Mouse (Mus musculus): Measurements from ENCODE around the gene Cpe. TPM values are rescaled to one million over a fixed set of nuclear protein-coding genes. Genes with fewer than 3 reads are reported as not detected.

Gene Cpe
- polyA plus RNA-seq, 1 experiment: not detected

- H3K27me3 ChIP-seq (ENCODE audit: control insufficient read depth): no peaks in the 10 kb centered on the region
- H3K4me3 ChIP-seq (replicated peaks): no peak overlapping the region
- no peaks in the 10 kb centered on the region for H3K9me3 ChIP-seq (ENCODE audit: control insufficient read depth, low read length)
- H3K4me1 ChIP-seq (ENCODE audit: control insufficient read depth): no peaks in the 10 kb centered on the region
- H3K36me3 ChIP-seq (ENCODE audit: control insufficient read depth): no peaks in the 10 kb centered on the region
- TF ChIP-seq TAL1 (IDR thresholded peaks at IDR 0.05; ENCODE audit: low read length): no peak
- no peak for TF ChIP-seq GATA1 (IDR thresholded peaks at IDR 0.05; ENCODE audit: low read length)
Measured at GRCm38 (mm10) chr8:64629034-64629760, 63.7 kb downstream of the Cpe start.

DNA sequence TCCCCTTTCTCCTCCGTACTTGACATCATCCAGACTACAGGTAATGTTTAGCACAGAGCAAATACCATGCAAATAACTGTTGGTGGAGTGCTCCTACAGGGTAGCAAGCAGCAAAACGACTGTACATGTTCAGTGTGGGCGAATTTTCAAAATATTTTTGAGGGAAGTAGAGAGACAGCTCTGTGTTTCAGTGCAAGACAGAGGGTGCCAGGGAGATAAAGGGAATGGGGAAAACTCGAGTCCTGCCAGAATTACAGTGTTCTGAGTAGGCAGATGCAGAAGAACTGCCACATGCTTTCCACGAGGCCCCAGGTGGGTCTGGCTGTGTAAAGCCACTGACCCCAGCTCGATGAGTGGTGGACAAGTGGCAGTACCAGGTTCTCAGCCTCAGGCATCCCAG, 64.8 kb downstream of the Cpe start:
- TF ChIP-seq TAL1 (IDR thresholded peaks at IDR 0.05; ENCODE audit: low read length): no peak
- no peak for TF ChIP-seq GATA1 (IDR thresholded peaks at IDR 0.05; ENCODE audit: low read length)
- Histone ChIP-seq H3K4me1 (ENCODE audit: control insufficient read depth) (no peaks in the 10 kb centered on the region), H3K4me3 (replicated peaks) (no peak overlapping the region), H3K36me3 (ENCODE audit: control insufficient read depth) (no peaks in the 10 kb centered on the region), H3K9me3 (ENCODE audit: control insufficient read depth, low read length) (no peaks in the 10 kb centered on the region), H3K27me3 (ENCODE audit: control insufficient read depth) (no peaks in the 10 kb centered on the region)

DNA sequence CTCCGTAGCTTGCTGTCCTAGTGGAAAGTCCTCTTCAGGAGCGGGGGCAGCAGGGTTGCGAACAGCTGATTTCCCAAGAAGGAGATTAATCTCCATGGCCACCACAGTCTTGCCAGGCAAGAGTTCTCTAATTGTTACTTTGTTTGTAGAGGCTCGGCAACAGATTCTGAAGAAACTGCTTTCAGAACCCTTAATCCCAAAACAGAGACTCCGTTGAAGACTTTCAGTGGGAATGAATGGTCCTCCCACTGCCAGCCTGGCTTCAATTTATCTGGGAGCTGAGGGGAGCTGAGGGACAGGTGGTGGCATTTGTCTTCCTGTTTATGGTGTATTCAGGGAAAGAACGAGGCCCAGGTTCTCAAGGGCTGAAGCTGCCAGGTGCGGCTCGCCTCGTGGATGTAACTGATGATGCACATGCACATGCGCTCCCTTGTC, 68.2 kb downstream of the Cpe start:
- Histone ChIP-seq H3K36me3 (ENCODE audit: control insufficient read depth) (no peaks in the 10 kb centered on the region), H3K4me1 (ENCODE audit: control insufficient read depth) (no peaks in the 10 kb centered on the region), H3K27me3 (ENCODE audit: control insufficient read depth) (no peaks in the 10 kb centered on the region), H3K9me3 (ENCODE audit: control insufficient read depth, low read length) (no peaks in the 10 kb centered on the region), H3K4me3 (replicated peaks) (no peak overlapping the region)
- no peak for TF ChIP-seq TAL1 (IDR thresholded peaks at IDR 0.05; ENCODE audit: low read length)
- TF ChIP-seq GATA1 (IDR thresholded peaks at IDR 0.05; ENCODE audit: low read length): no peak

- Histone ChIP-seq H3K36me3 (ENCODE audit: control insufficient read depth) (no peaks in the 10 kb centered on the region), H3K4me3 (replicated peaks) (no peak overlapping the region), H3K27me3 (ENCODE audit: control insufficient read depth) (no peaks in the 10 kb centered on the region), H3K9me3 (ENCODE audit: control insufficient read depth, low read length) (no peaks in the 10 kb centered on the region), H3K4me1 (ENCODE audit: control insufficient read depth) (no peaks in the 10 kb centered on the region; the same call in 1 of the 2 replicates)
- TF ChIP-seq GATA1 (IDR thresholded peaks at IDR 0.05; ENCODE audit: low read length): no peak
- no peak for TF ChIP-seq TAL1 (IDR thresholded peaks at IDR 0.05; ENCODE audit: low read length)
Measured at GRCm38 (mm10) chr8:64620365-64621150, 72.3 kb downstream of the Cpe start.

- no peaks in the 10 kb centered on the region for H3K27me3 ChIP-seq (ENCODE audit: control insufficient read depth)
- H3K9me3 ChIP-seq (ENCODE audit: control insufficient read depth, low read length): no peaks in the 10 kb centered on the region
- no peaks in the 10 kb centered on the region for H3K36me3 ChIP-seq (ENCODE audit: control insufficient read depth)
- no peaks in the 10 kb centered on the region; the same call in 1 of the 2 replicates for H3K4me1 ChIP-seq (ENCODE audit: control insufficient read depth)
- H3K4me3 ChIP-seq (replicated peaks): no peak overlapping the region
- TF ChIP-seq GATA1 (IDR thresholded peaks at IDR 0.05; ENCODE audit: low read length) (no peak), TAL1 (IDR thresholded peaks at IDR 0.05; ENCODE audit: low read length) (no peak)
Measured at GRCm38 (mm10) chr8:64619661-64620060, 73.2 kb downstream of the Cpe start.

GRCm38 (mm10) chr8:64618618-64619017, 74.2 kb downstream of the Cpe start:
- Histone ChIP-seq H3K9me3 (ENCODE audit: control insufficient read depth, low read length) (no peaks in the 10 kb centered on the region), H3K4me3 (replicated peaks) (no peak overlapping the region), H3K27me3 (ENCODE audit: control insufficient read depth) (no peaks in the 10 kb centered on the region), H3K36me3 (ENCODE audit: control insufficient read depth) (no peaks in the 10 kb centered on the region), H3K4me1 (ENCODE audit: control insufficient read depth) (no peaks in the 10 kb centered on the region; the same call in 1 of the 2 replicates)
- no peak for TF ChIP-seq TAL1 (IDR thresholded peaks at IDR 0.05; ENCODE audit: low read length)
- TF ChIP-seq GATA1 (IDR thresholded peaks at IDR 0.05; ENCODE audit: low read length): no peak

GRCm38 (mm10) chr8:64616566-64616965, 76.3 kb downstream of the Cpe start:
- TF ChIP-seq TAL1 (IDR thresholded peaks at IDR 0.05; ENCODE audit: low read length): no peak
- TF ChIP-seq GATA1 (IDR thresholded peaks at IDR 0.05; ENCODE audit: low read length): no peak
- no peaks in the 10 kb centered on the region for H3K27me3 ChIP-seq (ENCODE audit: control insufficient read depth)
- H3K9me3 ChIP-seq (ENCODE audit: control insufficient read depth, low read length): no peaks in the 10 kb centered on the region
- no peaks in the 10 kb centered on the region; the same call in 1 of the 2 replicates for H3K4me1 ChIP-seq (ENCODE audit: control insufficient read depth)
- no peak overlapping the region for H3K4me3 ChIP-seq (replicated peaks)
- no peaks in the 10 kb centered on the region for H3K36me3 ChIP-seq (ENCODE audit: control insufficient read depth)

DNA sequence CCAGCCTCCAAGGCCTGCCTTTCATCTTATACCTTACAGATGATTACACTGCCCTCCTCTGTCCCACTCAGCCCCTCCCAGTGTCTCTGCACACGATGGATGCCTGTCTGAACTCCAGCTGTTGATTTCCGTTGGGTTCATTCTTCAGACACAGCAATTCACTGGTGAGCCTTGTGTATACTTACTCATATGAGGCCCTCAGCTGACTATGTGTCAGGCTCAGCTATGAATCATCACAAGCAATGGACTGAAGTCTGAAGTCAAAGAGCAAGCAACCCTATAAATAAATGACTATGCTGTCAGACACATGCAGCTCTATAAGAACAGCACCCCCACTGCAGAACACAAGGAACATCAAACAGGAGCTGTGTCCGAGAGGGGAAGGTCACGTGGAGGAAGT, 77.4 kb downstream of the Cpe start:
- Histone ChIP-seq H3K4me1 (ENCODE audit: control insufficient read depth) (no peaks in the 10 kb centered on the region; the same call in 1 of the 2 replicates), H3K9me3 (ENCODE audit: control insufficient read depth, low read length) (no peaks in the 10 kb centered on the region), H3K36me3 (ENCODE audit: control insufficient read depth) (no peaks in the 10 kb centered on the region), H3K27me3 (ENCODE audit: control insufficient read depth) (no peaks in the 10 kb centered on the region), H3K4me3 (replicated peaks) (no peak overlapping the region)
- TF ChIP-seq TAL1 (IDR thresholded peaks at IDR 0.05; ENCODE audit: low read length) (no peak), GATA1 (IDR thresholded peaks at IDR 0.05; ENCODE audit: low read length) (no peak)

- Histone ChIP-seq H3K36me3 (ENCODE audit: control insufficient read depth) (no peaks in the 10 kb centered on the region), H3K9me3 (ENCODE audit: control insufficient read depth, low read length) (no peaks in the 10 kb centered on the region; the same call in 1 of the 2 replicates), H3K4me3 (replicated peaks) (no peak overlapping the region), H3K4me1 (ENCODE audit: control insufficient read depth) (no peaks in the 10 kb centered on the region; the same call in 1 of the 2 replicates), H3K27me3 (ENCODE audit: control insufficient read depth) (no peaks in the 10 kb centered on the region)
- TF ChIP-seq TAL1 (IDR thresholded peaks at IDR 0.05; ENCODE audit: low read length): no peak
- no peak for TF ChIP-seq GATA1 (IDR thresholded peaks at IDR 0.05; ENCODE audit: low read length)
Measured at GRCm38 (mm10) chr8:64613663-64614062, 79.2 kb downstream of the Cpe start.

Data from erythroblast, embryonic 14.5 days (primary cell).